Mouse (Mus musculus): ENCODE results near the gene Dcps. TPM values are rescaled to one million over a fixed set of nuclear protein-coding genes. Genes with fewer than 3 reads are reported as not detected.

The Dcps gene
- polyA plus RNA-seq, 1 experiment from 2014 or later: 92.0 TPM

GRCm38 (mm10) chr9:35122551-35123266, 53.2 kb downstream of the Dcps start:
- Histone ChIP-seq H3K27ac (ENCODE audit: low read depth, low read length) (no peak overlapping the region), H3K4me3 (ENCODE audit: low read depth, low read length) (no peak overlapping the region), H3K27me3 (ENCODE audit: control insufficient read depth, insufficient read depth, low read length) (no peaks in the 10 kb centered on the region), H3K4me1 (ENCODE audit: control insufficient read depth, insufficient read depth, low read length) (peaks cover 1% of the 10 kb centered on the region; the same call in 1 of the 2 replicates), H3K36me3 (ENCODE audit: control insufficient read depth, insufficient read depth, low read length) (no peaks in the 10 kb centered on the region), H3K9ac (ENCODE audit: low read length) (no peak overlapping the region), H3K9me3 (ENCODE audit: control insufficient read depth, low read length) (no peaks in the 10 kb centered on the region), H3K4me2 (ENCODE audit: low read depth) (no peak overlapping the region)
- ATAC-seq (ENCODE audit: insufficient read depth, low FRiP score, low TSS enrichment) (no peak), DNase-seq (ENCODE audit: low spot score) (no peak)
- whole genome bisulfite sequencing: 91% methylated on average over 5 of the region's 5 CpGs

- H3K27me3 ChIP-seq (ENCODE audit: control insufficient read depth, insufficient read depth, low read length): no peaks in the 10 kb centered on the region
- H3K36me3 ChIP-seq (ENCODE audit: control insufficient read depth, insufficient read depth, low read length): no peaks in the 10 kb centered on the region
- no peak within 1 kb of the TSS for H3K4me3 ChIP-seq (ENCODE audit: low read depth, low read length)
- H3K27ac ChIP-seq (ENCODE audit: low read depth, low read length): no peak within 1 kb of the TSS
- no peak within 1 kb of the TSS for H3K9ac ChIP-seq (ENCODE audit: low read length)
- no peak within 1 kb of the TSS for H3K4me2 ChIP-seq (ENCODE audit: low read depth)
- H3K4me1 ChIP-seq (ENCODE audit: control insufficient read depth, insufficient read depth, low read length): peaks cover 11% of the 10 kb centered on the region
- H3K9me3 ChIP-seq (ENCODE audit: control insufficient read depth, low read length): no peaks in the 10 kb centered on the region
- ATAC-seq (ENCODE audit: insufficient read depth, low FRiP score, low TSS enrichment) (no peak), DNase-seq (ENCODE audit: low spot score) (no peak)
- 76% methylated on average over 6 of the region's 6 CpGs for WGBS
Measured at GRCm38 (mm10) chr9:35119168-35119567, 56.7 kb downstream of the Dcps start, which contains the start of gene St3gal4. Gene St3gal4 (minus strand): TSS chr9:35119268.

- Histone ChIP-seq H3K4me1 (ENCODE audit: control insufficient read depth, insufficient read depth, low read length) (peaks cover 11% of the 10 kb centered on the region), H3K9ac (ENCODE audit: low read length) (no peak overlapping the region), H3K27me3 (ENCODE audit: control insufficient read depth, insufficient read depth, low read length) (no peaks in the 10 kb centered on the region), H3K9me3 (ENCODE audit: control insufficient read depth, low read length) (no peaks in the 10 kb centered on the region), H3K27ac (ENCODE audit: low read depth, low read length) (no peak overlapping the region), H3K4me3 (ENCODE audit: low read depth, low read length) (no peak overlapping the region), H3K36me3 (ENCODE audit: control insufficient read depth, insufficient read depth, low read length) (no peaks in the 10 kb centered on the region), H3K4me2 (ENCODE audit: low read depth) (no peak overlapping the region)
- DNase-seq (ENCODE audit: low spot score) (no peak), ATAC-seq (ENCODE audit: insufficient read depth, low FRiP score, low TSS enrichment) (no peak)
- 92% methylated on average over 2 of the region's 2 CpGs for WGBS
Measured at GRCm38 (mm10) chr9:35118563-35118962, 57.3 kb downstream of the Dcps start.

DNA sequence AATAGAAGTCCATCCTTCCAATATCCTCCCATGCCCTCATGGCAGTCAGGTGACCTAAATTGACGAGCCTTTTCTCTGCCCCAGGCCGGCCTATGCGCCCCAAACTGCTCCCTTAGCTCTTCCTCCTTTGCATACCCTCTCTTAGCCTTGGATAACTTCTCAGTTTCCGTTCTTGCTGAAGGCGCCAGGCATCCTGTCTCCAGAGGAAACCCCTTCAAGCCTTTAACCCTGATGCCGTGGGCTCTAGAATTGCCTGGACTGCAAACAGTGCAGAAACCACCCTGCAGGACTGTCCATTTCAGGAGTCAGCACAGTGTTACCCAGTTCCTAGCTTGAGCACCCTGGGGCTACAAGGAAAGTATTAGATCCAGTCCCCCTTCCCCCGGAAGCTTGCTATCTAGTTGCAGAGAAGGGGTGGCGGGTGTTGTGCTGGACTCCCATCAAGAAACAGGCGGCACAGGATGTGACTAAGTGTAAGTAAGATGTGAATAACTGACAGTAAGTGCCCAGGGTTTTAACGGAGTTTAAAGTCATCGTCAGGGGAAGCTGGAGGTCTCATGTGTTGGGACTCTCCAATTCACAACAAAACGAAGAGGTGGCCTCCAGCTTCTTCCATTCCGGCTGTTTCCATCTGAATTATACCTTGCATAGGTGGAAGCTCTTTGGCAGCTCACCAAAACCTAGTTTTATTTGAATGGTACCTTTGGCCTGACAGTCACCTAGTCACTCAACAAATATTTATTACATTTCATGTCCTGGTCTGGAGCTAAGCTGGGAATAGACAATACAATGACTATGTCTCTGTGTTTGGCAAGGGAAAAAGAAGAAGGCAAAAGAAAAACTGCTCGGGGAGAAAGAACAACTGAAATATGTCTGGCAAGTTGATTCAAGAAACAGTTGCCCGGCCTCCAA, 58.2 kb downstream of the Dcps start:
- Histone ChIP-seq H3K4me3 (ENCODE audit: low read depth, low read length) (peak overlapping the region; percentile 76), H3K27me3 (ENCODE audit: control insufficient read depth, insufficient read depth, low read length) (no peaks in the 10 kb centered on the region), H3K4me1 (ENCODE audit: control insufficient read depth, insufficient read depth, low read length) (peaks cover 11% of the 10 kb centered on the region), H3K27ac (ENCODE audit: low read depth, low read length) (peak overlapping the region; percentile 37; the same call in 1 of the 2 replicates), H3K9me3 (ENCODE audit: control insufficient read depth, low read length) (no peaks in the 10 kb centered on the region), H3K9ac (ENCODE audit: low read length) (peak overlapping the region; percentile 82), H3K36me3 (ENCODE audit: control insufficient read depth, insufficient read depth, low read length) (no peaks in the 10 kb centered on the region), H3K4me2 (ENCODE audit: low read depth) (peak overlapping the region; percentile 81)
- ATAC-seq (ENCODE audit: insufficient read depth, low FRiP score, low TSS enrichment) (no peak), DNase-seq (ENCODE audit: low spot score) (peak; percentile 33)
- 32% methylated on average over 15 of the region's 15 CpGs for WGBS

DNA sequence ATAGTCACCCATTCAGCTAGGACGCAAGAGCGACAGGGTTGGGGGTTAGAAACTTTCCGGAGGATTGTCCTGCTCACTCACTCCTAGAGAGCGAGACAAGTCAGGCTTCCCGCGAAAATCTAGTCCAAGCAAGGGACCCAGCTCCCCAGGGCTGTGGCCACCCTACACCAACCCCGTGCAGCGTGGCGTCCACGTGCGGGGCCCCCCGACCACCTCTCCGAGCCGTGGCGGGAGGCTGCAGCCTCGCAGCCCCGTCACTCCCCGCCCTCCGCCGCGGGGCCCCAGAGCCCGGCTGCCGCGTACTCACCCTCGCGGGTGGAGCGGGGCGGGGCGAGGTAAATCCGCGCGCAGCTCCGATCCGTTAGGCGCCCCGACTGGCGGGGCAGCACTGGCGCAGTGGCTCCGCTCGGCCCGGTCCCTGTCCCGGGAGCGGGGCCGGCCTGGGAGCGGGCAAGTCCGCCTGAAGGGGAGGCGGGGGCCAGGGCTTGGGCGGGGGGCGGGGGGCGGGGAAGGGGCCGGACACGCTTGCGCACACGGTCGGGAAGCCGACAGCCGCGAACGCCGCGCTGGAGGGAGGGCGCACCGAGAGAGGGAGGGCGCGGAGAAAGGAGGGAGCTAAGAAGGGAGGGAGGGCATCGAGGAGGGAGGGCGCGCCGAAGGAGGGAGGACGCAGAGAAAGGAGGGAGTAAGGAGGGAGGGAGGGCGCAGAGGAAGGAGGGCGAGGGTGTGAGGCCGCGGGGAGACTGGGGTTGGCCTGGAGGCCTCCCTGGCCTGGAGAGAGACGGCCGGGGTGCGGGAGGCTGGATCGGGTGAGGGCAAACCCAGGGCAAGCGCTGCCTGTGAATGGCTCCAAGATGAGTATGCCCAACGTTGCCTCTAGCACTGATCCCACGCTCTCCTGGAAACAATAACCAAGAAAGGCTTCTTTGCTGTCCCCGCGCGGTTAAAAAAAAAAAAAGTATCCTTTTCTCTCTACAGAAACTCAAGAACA, 59.2 kb downstream of the Dcps start:
- Histone ChIP-seq H3K27me3 (ENCODE audit: control insufficient read depth, insufficient read depth, low read length) (no peaks in the 10 kb centered on the region), H3K9ac (ENCODE audit: low read length) (peak overlapping the region; percentile 82), H3K27ac (ENCODE audit: low read depth, low read length) (peak overlapping the region; percentile 37; the same call in 1 of the 2 replicates), H3K4me2 (ENCODE audit: low read depth) (peak overlapping the region; percentile 81), H3K4me1 (ENCODE audit: control insufficient read depth, insufficient read depth, low read length) (peaks cover 11% of the 10 kb centered on the region), H3K36me3 (ENCODE audit: control insufficient read depth, insufficient read depth, low read length) (no peaks in the 10 kb centered on the region), H3K4me3 (ENCODE audit: low read depth, low read length) (peak overlapping the region; percentile 76), H3K9me3 (ENCODE audit: control insufficient read depth, low read length) (no peaks in the 10 kb centered on the region)
- under 1% methylated on average over 69 of the region's 84 CpGs for WGBS
- DNase-seq (ENCODE audit: low spot score) (peak; percentile 85), ATAC-seq (ENCODE audit: insufficient read depth, low FRiP score, low TSS enrichment) (peak; percentile 89)

- Histone ChIP-seq H3K4me1 (ENCODE audit: control insufficient read depth, insufficient read depth, low read length) (peaks cover 11% of the 10 kb centered on the region), H3K36me3 (ENCODE audit: control insufficient read depth, insufficient read depth, low read length) (no peaks in the 10 kb centered on the region), H3K27ac (ENCODE audit: low read depth, low read length) (no peak overlapping the region), H3K9me3 (ENCODE audit: control insufficient read depth, low read length) (no peaks in the 10 kb centered on the region), H3K4me2 (ENCODE audit: low read depth) (peak overlapping the region; percentile 81), H3K9ac (ENCODE audit: low read length) (peak overlapping the region; percentile 82), H3K27me3 (ENCODE audit: control insufficient read depth, insufficient read depth, low read length) (no peaks in the 10 kb centered on the region), H3K4me3 (ENCODE audit: low read depth, low read length) (peak overlapping the region; percentile 76)
- DNase-seq (ENCODE audit: low spot score): no peak
- peak; percentile 3; the same call in 1 of the 2 replicates for ATAC-seq (ENCODE audit: insufficient read depth, low FRiP score, low TSS enrichment)
- WGBS: 51% methylated on average over 4 of the region's 4 CpGs
Measured at GRCm38 (mm10) chr9:35115804-35116203, 60.1 kb downstream of the Dcps start.

DNA sequence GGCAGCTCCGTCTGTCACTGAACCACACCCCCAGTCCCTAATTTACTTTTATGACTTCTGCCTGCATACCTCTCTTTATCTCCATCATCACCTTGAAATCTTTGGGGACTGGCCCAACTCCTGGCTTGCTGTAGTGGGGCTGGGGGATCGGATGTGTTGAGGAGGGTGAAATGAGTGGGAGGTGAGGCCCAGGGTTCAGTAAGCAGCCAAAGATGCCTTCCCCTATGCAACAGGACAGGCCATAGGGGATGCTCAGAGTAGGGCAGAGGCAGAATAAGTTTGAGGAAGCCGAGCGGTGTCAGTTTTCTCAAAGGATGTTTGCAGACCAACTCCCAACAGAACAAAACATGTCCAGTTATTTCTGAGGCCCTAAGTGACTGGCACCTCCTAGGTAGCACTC, 60.6 kb downstream of the Dcps start:
- no peaks in the 10 kb centered on the region for H3K9me3 ChIP-seq (ENCODE audit: control insufficient read depth, low read length)
- no peak overlapping the region for H3K27ac ChIP-seq (ENCODE audit: low read depth, low read length)
- no peak for DNase-seq (ENCODE audit: low spot score)
- H3K4me2 ChIP-seq (ENCODE audit: low read depth): peak overlapping the region; percentile 81; the same call in 1 of the 2 replicates
- H3K36me3 ChIP-seq (ENCODE audit: control insufficient read depth, insufficient read depth, low read length): no peaks in the 10 kb centered on the region
- H3K27me3 ChIP-seq (ENCODE audit: control insufficient read depth, insufficient read depth, low read length): no peaks in the 10 kb centered on the region
- no peak overlapping the region for H3K4me3 ChIP-seq (ENCODE audit: low read depth, low read length)
- WGBS: 51% methylated on average over 4 of the region's 4 CpGs
- peaks cover 11% of the 10 kb centered on the region for H3K4me1 ChIP-seq (ENCODE audit: control insufficient read depth, insufficient read depth, low read length)
- ATAC-seq (ENCODE audit: insufficient read depth, low FRiP score, low TSS enrichment): no peak
- H3K9ac ChIP-seq (ENCODE audit: low read length): no peak overlapping the region

DNA sequence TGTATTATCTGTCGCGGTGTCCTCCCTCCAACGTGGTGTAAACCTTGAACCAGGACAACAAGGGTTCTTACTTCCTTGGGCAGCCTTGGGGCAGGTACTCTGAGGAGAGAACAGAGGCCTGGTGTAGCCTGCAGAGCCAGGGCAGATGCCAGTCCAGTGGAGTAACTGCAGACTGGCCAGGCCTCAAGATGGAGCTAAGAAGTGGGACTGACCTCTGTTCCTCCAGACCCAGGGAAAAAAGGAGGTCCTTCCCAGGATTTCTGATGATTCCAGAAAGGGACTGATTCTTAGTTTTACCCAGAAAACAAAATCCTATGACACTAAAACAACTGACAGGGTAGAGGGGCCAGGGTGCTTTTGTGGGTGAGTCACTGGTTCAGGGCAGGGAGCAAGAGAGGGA, 61.6 kb downstream of the Dcps start:
- Histone ChIP-seq H3K27me3 (ENCODE audit: control insufficient read depth, insufficient read depth, low read length) (no peaks in the 10 kb centered on the region), H3K4me2 (ENCODE audit: low read depth) (no peak overlapping the region), H3K4me1 (ENCODE audit: control insufficient read depth, insufficient read depth, low read length) (peaks cover 11% of the 10 kb centered on the region), H3K36me3 (ENCODE audit: control insufficient read depth, insufficient read depth, low read length) (no peaks in the 10 kb centered on the region), H3K9ac (ENCODE audit: low read length) (no peak overlapping the region), H3K27ac (ENCODE audit: low read depth, low read length) (no peak overlapping the region), H3K9me3 (ENCODE audit: control insufficient read depth, low read length) (no peaks in the 10 kb centered on the region), H3K4me3 (ENCODE audit: low read depth, low read length) (no peak overlapping the region)
- ATAC-seq (ENCODE audit: insufficient read depth, low FRiP score, low TSS enrichment) (no peak), DNase-seq (ENCODE audit: low spot score) (no peak)
- 88% methylated on average over 3 of the region's 3 CpGs for WGBS

Measured in neural tube, embryonic 11.5 days (tissue).